Mouse (Mus musculus) limb, embryonic 12.5 days (tissue): ENCODE data around the gene Ociad1. TPM values are rescaled to one million over a fixed set of nuclear protein-coding genes. Genes with fewer than 3 reads are reported as not detected.

ENCODE experiments used
- ATAC-seq: fragments of 200-750 bp; cut with Nextera tagmentation; 2 replicates; pipeline ENCODE4 v1.8.0; 2017; ENCODE audit warnings: low read depth, moderate TSS enrichment; ENCODE audit not compliant: insufficient number of reproducible peaks, insufficient read depth, low FRiP score, low TSS enrichment
- H3K27ac ChIP-seq: fragments of 300-500 bp; sonication (generic); 2 replicates; pipeline ENCODE4 v1.5.1; 2016; ENCODE audit warnings: mild to moderate bottlenecking, moderate library complexity
- H3K27me3 ChIP-seq: fragments of 300-500 bp; sonication (generic); 2 replicates; pipeline ENCODE4 v1.6.1; 2016; ENCODE audit warnings: mild to moderate bottlenecking, moderate library complexity
- H3K36me3 ChIP-seq: fragments of 300-500 bp; sonication (generic); 2 replicates; pipeline ENCODE4 v1.6.1; 2016; ENCODE audit warnings: mild to moderate bottlenecking, moderate library complexity
- H3K4me1 ChIP-seq: fragments of 300-500 bp; sonication (generic); replicated peaks from 2 replicates; pipeline ENCODE4 v1.6.1; 2016
- H3K4me2 ChIP-seq: fragments of 300-500 bp; sonication (generic); 2 replicates; pipeline ENCODE4 v1.6.1; 2016; ENCODE audit warnings: mild to moderate bottlenecking, moderate library complexity
- H3K4me3 ChIP-seq: fragments of 300-500 bp; sonication (generic); replicated peaks from 2 replicates; pipeline ENCODE4 v1.5.1; 2016; ENCODE audit warnings: mild to moderate bottlenecking
- H3K9ac ChIP-seq: fragments of 300-500 bp; sonication (generic); replicated peaks from 2 replicates; pipeline ENCODE4 v1.6.1; 2016; ENCODE audit warnings: mild to moderate bottlenecking, moderate library complexity
- H3K9me3 ChIP-seq: fragments of 300-500 bp; sonication (generic); 2 replicates; pipeline ENCODE4 v1.6.1; 2016; ENCODE audit warnings: mild to moderate bottlenecking, moderate library complexity
- WGBS: fragments of 180-500 bp; shearing (Covaris S2); methylation state at CpG from one replicate; pipeline ENCODE4 v1.1.7; 2016; 5-methylcytosine and 5-hydroxymethylcytosine counted together
- polyA plus RNA-seq: library from polyadenylated mRNA; unstranded; fragments of >200 nt; fragmentation: Nextera tagmentation; extraction: Ambion mirVana; gene quantifications from 2 replicates; pipeline ENCODE4 v1.2.1, GENCODE M21; 2016

Ociad1 gene
- 181 and 208 TPM in 2 replicates for polyA plus RNA-seq

GRCm38 (mm10) chr5:73292502-73293457, at the start of gene Ociad1:
TSS of gene Ociad1 (plus strand) at chr5:73292784.
- Histone ChIP-seq H3K9me3 (no peaks in the 10 kb centered on the region), H3K36me3 (peaks cover 24% of the 10 kb centered on the region), H3K4me2 (peak within 1 kb of the TSS; percentile 68), H3K27me3 (no peaks in the 10 kb centered on the region), H3K4me1 (peaks cover 8% of the 10 kb centered on the region), H3K27ac (peak within 1 kb of the TSS; percentile 93), H3K9ac (peak within 1 kb of the TSS; percentile 87), H3K4me3 (peak within 1 kb of the TSS; percentile 93)
- WGBS: under 1% methylated on average over 57 of the region's 58 CpGs
- peak; percentile 98 for ATAC-seq

- Histone ChIP-seq H3K4me3 (no peak overlapping the region), H3K4me2 (no peak overlapping the region)
- no peak for ATAC-seq
Measured at GRCm38 (mm10) chr5:73244403-73244802, 48.2 kb upstream of the Ociad1 start.

GRCm38 (mm10) chr5:73246414-73246813, 46.2 kb upstream of the Ociad1 start:
- WGBS: 75% methylated on average over 6 of the region's 6 CpGs

More at GRCm38 (mm10) chr5:73244403-73244802, 48.2 kb upstream of the Ociad1 start:
- no peak overlapping the region for H3K27ac ChIP-seq
- no peaks in the 10 kb centered on the region for H3K36me3 ChIP-seq
- 87% methylated on average over 13 of the region's 13 CpGs for WGBS
- no peaks in the 10 kb centered on the region for H3K27me3 ChIP-seq
- H3K4me1 ChIP-seq: peaks cover 16% of the 10 kb centered on the region
- H3K9me3 ChIP-seq: no peaks in the 10 kb centered on the region
- no peak overlapping the region for H3K9ac ChIP-seq

GRCm38 (mm10) chr5:73248211-73248610, 44.4 kb upstream of the Ociad1 start:
- WGBS: 70% methylated on average over 8 of the region's 8 CpGs
- Histone ChIP-seq H3K4me2 (no peak overlapping the region), H3K4me3 (no peak overlapping the region), H3K9ac (no peak overlapping the region), H3K4me1 (peaks cover 24% of the 10 kb centered on the region), H3K27me3 (no peaks in the 10 kb centered on the region), H3K36me3 (no peaks in the 10 kb centered on the region), H3K27ac (no peak overlapping the region; the same call in 1 of the 2 replicates), H3K9me3 (no peaks in the 10 kb centered on the region)
- no peak for ATAC-seq

More at GRCm38 (mm10) chr5:73246414-73246813, 46.2 kb upstream of the Ociad1 start:
- no peak overlapping the region for H3K4me3 ChIP-seq
- no peak for ATAC-seq
- H3K36me3 ChIP-seq: no peaks in the 10 kb centered on the region
- H3K27ac ChIP-seq: no peak overlapping the region
- H3K9me3 ChIP-seq: no peaks in the 10 kb centered on the region
- no peak overlapping the region for H3K4me2 ChIP-seq
- H3K9ac ChIP-seq: no peak overlapping the region
- H3K4me1 ChIP-seq: peaks cover 16% of the 10 kb centered on the region
- H3K27me3 ChIP-seq: no peaks in the 10 kb centered on the region

GRCm38 (mm10) chr5:73249341-73249740, 43.2 kb upstream of the Ociad1 start:
- ATAC-seq: no peak
- Histone ChIP-seq H3K27ac (no peak overlapping the region), H3K27me3 (no peaks in the 10 kb centered on the region), H3K4me2 (no peak overlapping the region), H3K9me3 (no peaks in the 10 kb centered on the region), H3K36me3 (no peaks in the 10 kb centered on the region), H3K4me1 (peaks cover 34% of the 10 kb centered on the region), H3K4me3 (no peak overlapping the region), H3K9ac (no peak overlapping the region)
- 87% methylated on average over 4 of the region's 4 CpGs for WGBS

- no peak for ATAC-seq
Measured at GRCm38 (mm10) chr5:73252739-73253138, 39.8 kb upstream of the Ociad1 start.

GRCm38 (mm10) chr5:73254660-73255059, 37.9 kb upstream of the Ociad1 start:
- WGBS: 50% methylated on average over 5 of the region's 5 CpGs
- Histone ChIP-seq H3K27me3 (no peaks in the 10 kb centered on the region), H3K9me3 (no peaks in the 10 kb centered on the region), H3K27ac (peak overlapping the region; percentile 95; the same call in 1 of the 2 replicates), H3K4me3 (peak overlapping the region; percentile 93), H3K36me3 (no peaks in the 10 kb centered on the region), H3K4me2 (peak overlapping the region; percentile 73), H3K4me1 (peaks cover 24% of the 10 kb centered on the region), H3K9ac (peak overlapping the region; percentile 91)
- no peak for ATAC-seq

More at GRCm38 (mm10) chr5:73252739-73253138, 39.8 kb upstream of the Ociad1 start:
- Histone ChIP-seq H3K4me2 (no peak overlapping the region), H3K9ac (no peak overlapping the region), H3K36me3 (no peaks in the 10 kb centered on the region), H3K27me3 (no peaks in the 10 kb centered on the region), H3K27ac (no peak overlapping the region), H3K9me3 (no peaks in the 10 kb centered on the region), H3K4me3 (no peak overlapping the region), H3K4me1 (peaks cover 34% of the 10 kb centered on the region)

GRCm38 (mm10) chr5:73255321-73256251, 37.0 kb upstream of the Ociad1 start:
- Histone ChIP-seq H3K4me3 (peak overlapping the region; percentile 93), H3K9ac (peak overlapping the region; percentile 91), H3K27me3 (no peaks in the 10 kb centered on the region), H3K4me1 (peaks cover 24% of the 10 kb centered on the region), H3K27ac (peak overlapping the region; percentile 95), H3K36me3 (no peaks in the 10 kb centered on the region), H3K4me2 (peak overlapping the region; percentile 73), H3K9me3 (no peaks in the 10 kb centered on the region)
- WGBS: under 1% methylated on average over 125 of the region's 129 CpGs
- ATAC-seq: peak; percentile 35

GRCm38 (mm10) chr5:73256352-73257065, 36.1 kb upstream of the Ociad1 start, which contains the start of gene Fryl:
TSS of gene Fryl (minus strand) at chr5:73256619.
- Histone ChIP-seq H3K9ac (peak within 1 kb of the TSS; percentile 91), H3K4me1 (peaks cover 24% of the 10 kb centered on the region), H3K36me3 (no peaks in the 10 kb centered on the region), H3K4me3 (peak within 1 kb of the TSS; percentile 93), H3K27me3 (no peaks in the 10 kb centered on the region), H3K9me3 (no peaks in the 10 kb centered on the region), H3K4me2 (peak within 1 kb of the TSS; percentile 73), H3K27ac (peak within 1 kb of the TSS; percentile 95)
- WGBS: under 1% methylated on average over 44 of the region's 44 CpGs
- ATAC-seq: peak; percentile 98

GRCm38 (mm10) chr5:73257096-73257495, 35.5 kb upstream of the Ociad1 start:
- Histone ChIP-seq H3K27ac (no peak overlapping the region), H3K4me3 (peak overlapping the region; percentile 93), H3K9ac (no peak overlapping the region), H3K36me3 (no peaks in the 10 kb centered on the region), H3K27me3 (no peaks in the 10 kb centered on the region), H3K4me2 (peak overlapping the region; percentile 73), H3K4me1 (peaks cover 22% of the 10 kb centered on the region), H3K9me3 (no peaks in the 10 kb centered on the region)
- WGBS: 5% methylated on average over 11 of the region's 11 CpGs
- peak; percentile 5; the same call in 1 of the 2 replicates for ATAC-seq
